Mouse (Mus musculus): Measurements from ENCODE around the gene Rbms3.

Gene Rbms3

DNA sequence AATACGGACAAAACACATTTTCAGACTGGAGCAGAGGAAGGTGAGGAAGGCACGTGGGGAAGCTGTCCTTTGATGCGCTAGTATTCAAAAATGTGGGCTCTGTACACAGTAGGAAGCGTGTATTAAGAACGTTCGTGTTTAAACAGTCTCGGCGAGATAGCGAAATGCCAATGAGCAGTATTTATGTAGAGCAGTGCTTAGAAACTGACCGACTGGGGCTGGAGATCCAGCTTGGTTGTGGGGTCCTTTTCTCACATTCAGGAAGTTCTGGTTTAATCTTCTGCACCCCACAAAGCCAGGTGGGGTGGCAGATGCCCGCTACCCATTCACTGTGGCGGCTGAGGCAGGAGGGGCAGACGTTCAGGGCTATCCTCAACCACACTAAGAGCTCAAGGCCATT, 153.0 kb downstream of the Rbms3 start:
- no peak for DNase-seq

DNA sequence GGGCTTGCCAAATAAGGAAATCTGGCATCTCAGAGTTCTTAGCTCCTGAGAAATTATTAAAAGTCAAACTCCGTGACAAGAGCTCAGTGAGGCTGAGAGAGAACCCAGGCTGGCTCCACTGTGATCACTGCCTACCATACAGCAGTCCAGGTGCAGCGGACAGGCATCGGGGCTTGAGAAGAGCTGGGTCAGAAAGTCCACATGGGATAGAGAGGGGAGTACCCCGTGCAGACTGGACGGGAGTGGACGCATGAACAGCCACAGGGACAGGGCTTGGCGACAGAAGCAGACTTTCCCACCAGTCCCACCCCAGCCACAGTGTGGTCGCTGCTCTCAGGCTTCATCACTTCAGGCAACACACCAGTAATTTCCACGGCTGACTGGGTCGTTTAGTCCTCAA, 176.9 kb downstream of the Rbms3 start:
- no peak for DNase-seq

DNA sequence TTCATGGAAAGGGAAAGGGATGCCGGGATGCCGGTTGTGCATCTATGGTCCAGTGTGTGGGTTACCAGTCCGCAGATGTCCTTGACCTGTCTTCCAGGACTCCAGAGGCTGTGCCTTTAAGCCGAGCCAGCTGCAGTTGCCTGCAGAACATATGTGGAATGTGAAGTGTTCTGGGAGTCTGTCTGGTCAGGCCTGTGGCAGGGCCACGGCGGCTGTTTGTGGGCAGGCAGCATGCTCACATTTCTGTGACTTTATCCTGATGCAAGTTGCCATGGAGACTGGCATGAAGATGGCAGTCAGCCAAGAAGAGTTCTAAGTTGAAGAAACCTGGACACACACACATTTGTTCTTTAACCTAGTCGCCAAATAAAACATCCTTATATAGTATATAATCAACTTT, 187.1 kb downstream of the Rbms3 start:
- no peak for DNase-seq

DNA sequence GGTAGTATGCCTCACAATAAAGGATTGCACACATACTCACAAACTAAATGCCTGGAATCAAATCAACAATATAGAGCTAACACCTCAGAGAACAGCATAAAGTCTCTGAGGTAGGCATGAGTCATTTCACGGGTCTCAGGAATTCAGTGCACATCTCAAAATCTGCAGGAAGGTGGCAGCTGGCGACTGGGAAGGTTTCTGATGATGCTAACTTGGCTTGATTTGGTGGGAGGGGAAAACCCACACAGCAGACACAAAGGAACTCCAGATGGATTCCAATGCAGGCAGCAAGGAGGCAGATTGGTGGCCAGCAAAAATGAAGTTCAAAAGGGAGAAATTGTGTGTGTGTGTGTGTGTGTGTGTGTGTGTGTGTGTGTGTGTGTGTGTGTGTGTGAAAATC, 193.9 kb downstream of the Rbms3 start:
- DNase-seq: peak in 1 of 2 experiments; percentile 9

DNA sequence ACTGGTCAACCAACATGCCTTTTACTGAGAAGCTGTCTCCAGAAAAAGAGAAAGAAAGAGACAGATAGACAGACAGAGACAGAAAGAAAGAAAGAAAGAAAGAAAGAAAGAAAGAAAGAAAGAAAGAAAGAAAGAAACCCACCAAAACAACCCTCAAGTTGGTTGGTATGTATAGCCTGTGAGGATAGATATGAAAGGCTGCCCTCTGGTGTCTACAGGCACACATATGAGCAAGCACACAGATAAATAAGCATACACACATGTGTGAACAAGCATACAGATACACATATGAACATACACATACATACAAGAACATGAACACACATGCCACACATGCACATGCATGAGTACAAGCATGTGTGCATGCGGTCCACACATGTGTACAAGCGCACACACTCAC, 199.0 kb downstream of the Rbms3 start:
- DNase-seq: no peak

DNA sequence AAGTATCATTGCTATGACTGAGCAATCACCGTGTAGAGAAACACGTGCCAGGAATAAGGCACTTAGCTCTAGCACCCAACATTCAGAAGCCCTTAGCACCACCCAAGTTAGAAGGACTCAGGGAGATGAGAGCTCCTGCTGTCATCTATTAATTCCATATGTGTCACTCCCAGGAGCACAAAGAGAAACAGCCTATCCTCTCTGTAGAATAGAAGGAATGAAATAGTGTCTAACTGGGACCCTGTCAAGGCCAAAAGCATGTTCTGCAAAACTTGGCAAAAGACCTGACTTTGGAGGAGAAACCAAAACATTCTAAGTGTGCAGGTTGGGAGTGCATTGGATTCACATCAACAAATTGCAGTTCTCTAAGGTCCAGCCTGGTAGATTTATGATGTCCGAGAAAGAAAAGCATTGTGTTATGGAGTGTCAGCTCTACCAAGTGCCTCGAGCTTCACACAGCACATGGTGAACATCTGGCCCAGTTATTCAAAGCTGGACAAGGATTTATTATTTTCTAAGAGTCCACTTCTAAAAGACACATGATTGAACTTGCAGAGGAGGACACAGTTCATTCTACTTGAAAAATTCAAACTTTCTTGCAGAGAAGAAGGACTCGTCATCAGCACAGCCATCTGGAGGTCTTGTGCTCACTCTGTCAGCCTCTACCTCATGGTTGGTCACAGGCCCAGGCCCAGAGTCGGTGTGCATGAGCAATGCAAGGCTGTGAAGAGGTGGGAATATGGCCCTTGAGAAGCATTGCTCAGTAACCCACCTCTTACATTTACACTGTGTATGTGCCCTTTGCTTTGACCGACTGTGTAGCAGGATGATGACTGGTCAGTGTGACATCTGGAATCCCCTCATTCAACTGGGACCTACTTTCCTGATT, 200.3 kb downstream of the Rbms3 start:
- DNase-seq: no peak

DNA sequence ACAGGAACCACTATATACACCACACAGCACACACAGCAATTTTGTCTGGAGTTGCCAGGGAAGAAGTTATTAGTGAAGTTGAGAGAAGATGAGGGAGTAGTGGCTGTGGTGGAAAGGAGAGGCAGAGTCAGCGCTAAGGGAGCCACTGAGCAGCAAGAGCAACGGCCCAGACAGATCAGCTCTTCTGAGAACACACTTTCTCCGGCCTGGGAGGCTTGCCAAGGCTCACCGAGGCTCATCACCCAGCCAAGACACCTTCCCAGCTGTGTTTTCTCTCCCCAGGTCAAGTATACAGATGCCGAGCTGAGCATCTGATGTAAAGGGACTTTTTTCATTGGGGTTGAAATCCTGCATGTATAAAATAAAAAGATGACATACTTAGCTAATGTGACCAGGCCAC, 206.5 kb downstream of the Rbms3 start:
- no peak for DNase-seq

DNA sequence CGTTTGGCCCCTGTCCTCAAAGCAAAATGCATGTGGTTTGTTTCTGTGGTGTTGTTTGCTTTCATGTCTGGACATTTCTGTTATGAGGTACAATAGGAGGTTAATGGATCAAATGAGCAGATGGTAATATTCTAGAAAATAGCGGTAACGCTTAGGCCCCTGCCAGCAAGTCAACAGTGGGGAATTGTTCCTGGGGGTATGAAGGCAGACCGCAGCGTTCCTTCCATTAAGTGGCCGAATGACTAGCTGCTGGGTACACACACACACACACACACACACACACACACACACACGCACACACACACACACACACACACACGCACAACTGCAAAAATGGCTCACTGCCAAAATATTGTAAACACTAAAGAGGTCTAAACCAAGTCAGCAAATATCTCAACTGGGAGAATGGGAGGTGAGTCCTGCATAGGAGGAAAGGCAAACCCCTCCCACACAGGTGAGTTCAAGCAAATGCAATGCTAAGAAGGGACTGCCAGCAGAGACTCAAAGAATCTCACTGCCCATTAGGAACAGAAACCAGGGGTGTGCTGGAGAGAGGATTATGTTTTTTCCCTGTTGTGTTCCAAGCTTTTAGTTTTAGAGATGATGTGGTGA, 209.7 kb downstream of the Rbms3 start:
- DNase-seq: no peak

DNA sequence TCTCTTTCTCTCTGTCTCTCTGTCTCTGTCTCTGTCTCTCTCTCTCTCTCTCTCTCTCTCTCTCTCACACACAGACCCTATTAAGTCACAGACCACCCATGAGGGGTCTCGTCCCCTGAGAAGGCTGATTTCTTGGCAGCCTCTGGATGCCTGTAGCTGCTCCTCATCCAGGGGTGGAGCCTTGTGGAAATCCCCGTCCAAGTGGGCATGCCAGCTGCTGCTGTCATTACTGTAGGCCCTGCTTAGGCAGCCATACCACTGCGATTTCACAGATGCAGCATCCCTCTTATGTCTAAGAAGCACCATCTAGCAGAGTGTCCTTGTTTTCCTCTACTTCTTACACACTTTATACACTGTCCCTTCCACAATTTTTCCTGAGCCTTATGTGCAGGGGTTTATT, 216.5 kb downstream of the Rbms3 start:
- DNase-seq: no peak

DNA sequence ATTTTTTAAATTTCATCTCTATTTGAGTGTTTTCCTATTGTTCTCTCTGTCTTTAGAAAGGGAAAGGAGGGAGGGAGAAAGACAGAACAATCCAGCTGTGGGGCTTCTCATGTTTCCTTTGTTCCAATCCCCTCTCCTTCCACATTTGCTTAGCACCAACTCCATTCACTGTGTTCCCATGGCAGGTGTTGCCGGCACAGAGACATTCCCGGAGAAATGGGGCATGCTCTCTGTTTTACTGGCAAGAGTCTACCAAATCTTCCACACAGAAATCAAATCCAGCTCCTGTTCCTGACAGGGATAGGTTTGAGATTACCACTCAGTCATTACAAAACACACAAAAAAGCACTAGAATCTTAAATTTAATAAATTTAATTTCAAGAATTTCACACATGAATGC, 217.1 kb downstream of the Rbms3 start:
- no peak for DNase-seq

DNA sequence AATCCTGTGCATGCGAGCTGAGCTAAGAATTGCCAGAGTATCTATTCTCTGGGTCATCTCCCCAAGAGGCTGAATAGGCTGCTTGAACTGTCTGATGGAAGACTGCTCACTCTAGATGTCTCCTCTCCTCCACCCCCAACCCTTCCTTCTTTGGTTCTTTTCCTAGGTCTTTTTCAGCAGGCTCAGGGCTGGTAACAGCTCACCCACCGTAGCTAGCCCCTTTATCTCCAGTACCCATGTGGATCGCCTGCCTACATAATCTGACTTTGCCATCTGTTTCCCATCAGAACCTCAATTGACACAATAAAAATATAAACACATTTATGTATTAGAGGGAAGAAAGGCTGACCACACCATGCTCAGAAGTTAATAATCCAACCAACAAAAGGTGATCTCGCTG, 225.1 kb downstream of the Rbms3 start:
- no peak for DNase-seq

DNA sequence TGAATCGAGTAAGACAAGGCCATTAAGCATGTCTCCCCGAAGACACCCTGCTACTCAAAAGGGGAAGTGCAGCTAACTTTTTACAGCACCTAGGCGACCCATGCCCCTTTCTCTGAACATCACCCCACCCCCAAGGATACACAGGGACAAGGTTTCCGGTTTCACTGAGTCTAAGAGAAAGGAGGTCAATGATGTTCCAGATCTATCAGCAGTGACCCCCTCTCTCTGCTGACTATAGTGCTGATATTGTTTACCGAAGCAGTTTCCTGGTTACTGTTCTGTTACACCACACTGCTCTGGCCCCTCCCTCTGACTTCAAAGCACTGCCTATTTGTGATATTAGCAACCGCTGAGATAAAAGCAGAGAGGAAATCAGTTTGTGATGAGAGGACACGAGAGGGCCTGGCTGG, 229.4 kb downstream of the Rbms3 start:
- DNase-seq: no peak

DNA sequence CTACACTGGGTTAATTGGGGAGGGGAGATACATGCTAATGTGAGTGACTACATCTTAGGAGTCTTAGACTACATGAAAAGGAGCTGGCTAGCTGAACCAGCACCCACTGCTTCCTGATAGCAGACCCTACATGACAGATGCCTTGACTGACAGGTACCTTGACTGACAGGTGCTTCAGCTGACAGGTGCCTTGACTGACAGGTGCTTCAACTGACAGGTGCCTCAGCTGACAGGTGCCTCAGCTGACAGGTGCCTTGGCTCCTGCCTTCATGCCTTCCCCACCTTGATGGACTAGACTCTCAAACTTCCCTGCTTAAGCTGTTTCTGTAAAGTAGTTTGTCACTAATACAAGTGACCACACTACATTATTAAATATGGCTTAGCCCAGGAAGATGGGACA, 232.6 kb downstream of the Rbms3 start:
- DNase-seq: no peak

DNA sequence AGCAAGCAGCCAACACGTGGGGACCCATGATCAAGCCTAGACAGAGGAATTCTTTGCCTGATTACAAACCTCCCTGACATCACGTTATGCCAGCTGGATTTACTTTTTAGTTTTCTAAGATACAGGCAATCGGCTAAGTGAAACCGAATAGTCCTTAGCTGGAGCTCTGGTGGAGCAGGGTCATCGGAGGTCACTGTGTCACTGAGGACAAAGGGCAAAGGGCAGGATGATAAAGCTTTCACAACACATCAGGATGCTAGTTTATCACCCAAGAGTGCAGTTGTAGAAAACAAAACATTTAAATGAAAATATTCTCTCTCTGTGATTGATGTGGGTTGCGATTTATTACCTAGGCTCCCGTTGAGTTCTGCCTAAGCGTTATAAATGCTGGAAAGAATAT, 233.1 kb downstream of the Rbms3 start:
- DNase-seq: no peak

DNA sequence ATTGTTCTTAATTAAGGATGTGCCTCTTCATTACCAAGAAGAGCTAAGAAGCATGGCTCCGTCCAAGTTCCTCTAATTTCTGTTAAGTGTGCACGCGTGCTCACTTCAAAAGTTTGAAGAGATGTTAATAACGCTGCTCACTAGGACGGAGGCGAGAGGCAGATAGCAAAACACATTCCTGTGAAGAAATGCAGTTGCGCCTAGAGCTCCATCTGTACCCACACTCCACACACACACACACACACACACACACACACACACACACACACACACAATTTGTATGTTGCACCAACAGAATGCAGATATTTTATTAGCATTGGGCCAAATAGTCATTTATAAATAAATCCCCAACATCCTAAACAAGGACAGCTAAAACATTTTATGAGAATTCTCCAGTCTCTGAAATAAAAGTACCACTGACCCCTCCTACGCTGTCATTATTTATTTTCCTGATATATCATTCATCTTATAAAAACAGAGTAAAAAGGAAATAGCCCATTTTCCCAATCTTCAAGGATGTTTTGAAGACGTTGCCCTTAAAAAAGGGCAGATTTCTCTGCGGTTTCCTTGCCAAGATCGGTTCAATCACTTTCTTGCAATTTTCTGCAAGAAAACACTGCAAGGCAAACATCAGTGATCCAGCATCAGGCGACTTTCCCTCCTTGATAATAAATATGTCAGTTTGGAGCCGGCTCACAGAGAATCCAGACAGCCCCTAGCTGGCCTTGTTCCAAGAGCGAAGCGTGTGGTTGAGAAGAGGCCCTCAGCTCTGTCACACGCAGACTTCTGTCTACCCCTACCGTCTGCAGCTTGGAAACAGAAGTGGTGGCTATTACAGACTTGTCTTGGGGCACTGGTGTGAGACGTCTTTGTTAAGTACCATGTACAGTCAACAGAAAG, 235.8 kb downstream of the Rbms3 start:
- DNase-seq: peak; percentile 69 to 75

DNA sequence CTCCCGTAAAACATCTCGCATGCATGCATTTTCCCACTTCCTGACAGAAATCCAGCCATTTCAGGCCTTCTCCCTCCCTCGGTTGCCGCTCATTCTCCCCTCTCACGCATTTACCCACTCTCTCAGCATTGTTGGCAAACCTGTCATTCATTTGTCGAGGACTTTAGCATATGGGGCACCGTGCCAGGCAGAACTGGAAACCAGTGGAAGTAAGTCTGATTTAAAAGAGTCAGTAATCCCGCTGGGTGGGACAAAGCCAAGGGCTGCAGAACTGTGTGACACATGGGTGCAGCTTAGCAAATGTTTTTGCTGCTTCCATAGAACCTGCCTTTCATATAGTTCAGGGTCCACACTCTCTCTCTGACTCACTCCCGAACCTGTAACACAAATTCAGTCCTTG, 241.7 kb downstream of the Rbms3 start:
- DNase-seq: peak; percentile 20 to 44

DNA sequence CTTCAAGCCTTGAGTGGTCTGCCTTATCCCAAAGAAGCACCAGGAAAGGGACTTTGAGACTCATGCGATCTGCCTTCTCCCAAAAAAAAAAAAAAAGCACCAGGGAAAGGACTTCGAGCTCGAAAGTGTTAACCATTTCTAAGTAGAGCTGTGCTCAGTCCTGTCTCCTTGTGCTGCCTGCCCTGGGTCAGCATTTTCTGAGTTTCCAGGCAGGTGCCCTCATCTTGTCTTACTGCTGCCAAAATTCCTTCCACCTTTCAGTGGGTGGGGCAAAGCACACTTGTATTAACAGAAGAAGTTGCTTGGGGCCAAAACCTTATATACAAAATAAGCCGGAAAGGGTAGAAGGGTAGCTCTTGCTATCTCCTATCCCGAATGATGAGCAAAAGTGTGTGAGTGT, 248.8 kb downstream of the Rbms3 start:
- DNase-seq: no peak

DNA sequence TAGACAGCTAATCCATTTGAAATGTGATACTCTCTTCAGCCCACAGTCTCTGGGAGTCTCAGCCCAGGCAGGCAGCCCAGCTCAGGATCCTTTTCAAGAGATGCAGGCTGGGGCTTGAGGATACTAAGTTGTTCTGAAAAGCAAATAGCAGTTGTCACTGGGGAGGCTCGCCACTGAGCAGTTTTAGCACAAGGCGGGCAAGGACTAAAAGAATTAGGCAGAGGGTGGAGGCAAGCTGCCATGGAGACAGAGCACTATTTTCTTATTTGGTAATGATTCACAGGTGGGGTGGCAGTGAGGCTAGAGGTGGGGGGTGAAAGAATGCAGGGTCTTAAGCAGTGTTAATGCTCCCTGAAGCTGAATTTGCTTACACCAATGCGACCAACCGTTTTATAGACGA, 249.6 kb downstream of the Rbms3 start:
- DNase-seq: no peak

DNA sequence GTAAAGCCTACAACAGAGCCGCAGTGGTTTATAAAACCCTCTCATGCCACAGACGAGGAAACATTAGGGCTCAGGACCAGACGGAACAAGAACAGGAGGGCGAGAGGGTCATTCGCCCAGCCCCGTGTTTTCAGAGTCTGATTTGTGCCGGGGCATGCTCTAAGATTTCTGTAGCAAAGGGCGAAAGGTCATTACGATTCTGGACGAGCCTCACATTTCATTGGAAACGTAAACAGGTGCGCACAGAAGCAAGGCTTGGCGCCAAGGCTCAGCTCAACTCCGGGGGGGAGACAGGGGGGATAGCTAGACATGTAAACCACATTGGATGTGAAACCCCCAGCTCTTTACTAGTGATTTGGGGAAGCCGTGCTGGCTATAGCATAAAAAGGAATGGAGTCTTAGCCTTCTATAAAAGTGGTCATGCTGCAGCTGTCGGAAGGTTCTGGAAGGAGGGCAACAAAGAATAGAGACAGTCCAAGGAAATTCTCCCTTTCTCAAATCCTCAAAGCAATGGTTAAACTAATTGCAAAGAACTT, 250.2 kb downstream of the Rbms3 start:
- no peak for DNase-seq

DNA sequence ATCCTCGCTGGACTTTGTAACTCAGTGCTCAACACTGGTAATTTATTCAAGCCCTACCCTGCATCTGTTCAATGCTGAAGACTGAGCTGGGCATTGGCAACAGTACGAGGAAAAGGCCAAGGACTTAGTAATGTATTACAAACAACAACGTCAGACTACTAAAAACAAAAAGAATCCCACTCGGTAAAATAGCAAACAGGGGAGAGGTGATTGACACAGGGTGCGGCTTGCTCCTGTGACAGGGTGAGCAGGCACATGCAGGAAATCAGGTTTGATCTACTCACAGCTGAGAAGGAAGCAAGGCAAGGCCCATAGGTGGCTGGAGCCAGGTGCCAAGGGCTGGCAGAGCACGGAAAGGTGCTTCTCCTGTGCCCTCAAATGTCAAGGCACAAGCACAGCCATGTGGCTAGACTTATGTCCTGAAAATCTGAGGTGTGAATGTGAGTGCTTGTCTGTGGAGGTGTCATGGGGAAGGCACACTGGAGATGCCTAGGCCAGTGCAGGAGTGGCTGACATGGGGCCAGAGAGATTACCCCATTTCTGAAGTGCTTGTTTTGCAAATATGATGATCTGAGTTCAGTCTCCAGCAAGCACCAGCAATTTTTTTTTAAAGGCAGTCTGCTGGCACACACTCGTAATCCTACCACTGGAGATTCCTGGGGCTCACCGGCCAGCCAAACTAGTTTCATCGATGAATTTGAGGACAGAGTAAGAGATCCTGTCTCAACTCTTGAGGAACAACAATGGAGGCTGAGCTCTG, 251.4 kb downstream of the Rbms3 start:
- no peak for DNase-seq

DNA sequence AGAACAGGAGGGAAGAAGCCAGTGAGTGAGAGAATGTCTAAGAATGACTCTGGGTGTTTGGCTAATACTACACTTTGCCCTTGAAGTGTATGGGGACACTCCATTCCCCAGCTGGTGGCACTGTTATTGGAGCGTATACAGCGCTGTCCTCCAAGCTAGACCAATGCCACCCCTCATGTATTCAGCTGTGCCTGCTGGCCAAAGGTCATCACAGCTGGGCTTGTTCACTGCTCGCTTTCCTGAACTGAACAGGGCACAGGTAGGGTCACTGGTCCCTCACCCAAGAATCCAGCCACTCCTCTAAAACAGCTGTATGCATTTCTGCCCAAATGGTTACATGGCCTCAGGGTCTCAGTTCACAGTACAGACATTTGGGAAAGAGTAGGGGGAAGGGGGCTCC, 253.9 kb downstream of the Rbms3 start:
- DNase-seq: no peak

DNA sequence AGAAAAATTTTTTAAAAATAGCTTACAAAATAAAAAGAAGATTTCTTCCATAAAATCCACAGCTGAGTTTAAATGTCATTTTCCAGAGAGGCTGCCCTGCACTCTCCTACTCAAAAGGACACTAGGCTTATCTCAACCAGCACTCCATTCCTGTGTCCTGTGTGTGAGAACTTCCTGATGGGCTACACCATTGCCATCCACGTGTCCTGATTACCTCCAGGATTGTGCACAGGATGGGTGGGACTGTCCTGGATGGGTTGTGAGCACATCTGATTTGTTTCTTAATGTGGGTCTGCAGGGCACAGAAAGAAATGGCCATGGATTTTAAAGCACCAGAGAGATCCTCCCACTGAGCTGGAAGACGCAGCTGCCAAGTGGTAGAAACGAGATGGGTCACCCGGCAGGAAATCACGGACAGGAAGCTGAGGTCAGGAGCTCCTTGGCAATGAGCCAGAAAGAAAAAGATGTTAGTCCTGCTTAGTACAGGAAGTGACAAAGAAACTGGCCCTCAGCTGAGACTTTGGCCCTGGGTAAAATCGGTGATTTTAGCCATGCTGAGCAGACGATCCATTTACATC, 256.5 kb downstream of the Rbms3 start:
- DNase-seq: peak; percentile 22 to 35
